Mouse (Mus musculus) liver, postnatal 0 days (tissue): Measurements from ENCODE around the gene Fbxl3. TPM values are rescaled to one million over a fixed set of nuclear protein-coding genes. Genes with fewer than 3 reads are reported as not detected.

Experiments used
- ATAC-seq: fragments of 200-750 bp; cut with Nextera tagmentation; 2 replicates; pipeline ENCODE4 v1.8.0; 2017; ENCODE audit warnings: mild to moderate bottlenecking, moderate library complexity
- DNase-seq: peaks from one replicate; pipeline ENCODE4 v3.0.0-alpha.2; 2016
- H3K27ac ChIP-seq: fragments of 300-500 bp; sonication (generic); 2 replicates; pipeline ENCODE4 v1.5.1; 2014; ENCODE audit warnings: antibody characterized with exemption, moderate library complexity, mild to moderate bottlenecking, low read depth
- H3K27me3 ChIP-seq: fragments of 300-500 bp; sonication (generic); 2 replicates; pipeline ENCODE4 v1.6.1; 2014; ENCODE audit warnings: low read length, control low read depth, mixed read lengths; ENCODE audit not compliant: insufficient read depth
- H3K36me3 ChIP-seq: fragments of 300-500 bp; sonication (generic); replicated peaks from 2 replicates; pipeline ENCODE4 v1.6.1; 2014; ENCODE audit warnings: mild to moderate bottlenecking, control low read depth, low read length, moderate library complexity, mixed read lengths; ENCODE audit not compliant: insufficient read depth
- H3K4me1 ChIP-seq: fragments of 300-500 bp; sonication (generic); 2 replicates; pipeline ENCODE4 v1.6.1; 2014; ENCODE audit warnings: antibody characterized with exemption, mild to moderate bottlenecking, control low read depth; ENCODE audit not compliant: insufficient read depth
- H3K4me2 ChIP-seq: fragments of 300-500 bp; sonication (generic); 2 replicates; pipeline ENCODE4 v1.6.1; 2014; ENCODE audit warnings: low read depth, mild to moderate bottlenecking, low read length, moderate library complexity, mixed read lengths
- H3K4me3 ChIP-seq: fragments of 300-500 bp; sonication (generic); 2 replicates; pipeline ENCODE4 v1.5.1; 2014; ENCODE audit warnings: low read depth, low read length
- H3K9ac ChIP-seq: fragments of 300-500 bp; sonication (generic); replicated peaks from 2 replicates; pipeline ENCODE4 v1.6.1; 2014; ENCODE audit warnings: mild to moderate bottlenecking, moderate library complexity
- H3K9me3 ChIP-seq: fragments of 300-500 bp; sonication (generic); 2 replicates; pipeline ENCODE4 v1.6.1; 2016; ENCODE audit warnings: mild to moderate bottlenecking, control low read depth, low read length, mixed read lengths
- CTCF ChIP-seq: sonication (generic); IDR thresholded peaks from 2 replicates; pipeline ENCODE4 v1.5.1; 2016; ENCODE audit warnings: antibody characterized with exemption, low read depth
- EP300 ChIP-seq: IDR thresholded peaks from 2 replicates; pipeline ENCODE4 v1.6.1; 2016; ENCODE audit warnings: antibody characterized with exemption, low read depth, mild to moderate bottlenecking
- WGBS: fragments of 180-500 bp; shearing (Covaris S2); extraction: QIAGEN DNeasy Blood & Tissue Kit; methylation state at CpG from one replicate; pipeline ENCODE4 v1.1.7; 2014; ENCODE audit not compliant: insufficient replicate concordance; 5-methylcytosine and 5-hydroxymethylcytosine counted together
- polyA plus RNA-seq: library from polyadenylated mRNA; unstranded; fragments of >200 nt; fragmentation: Nextera tagmentation; extraction: Ambion mirVana; gene quantifications from 2 replicates; pipeline ENCODE4 v1.2.1, GENCODE M21; 2015

Gene Fbxl3
- polyA plus RNA-seq, 1 experiment from 2014 or later = 10.7 TPM

- peak overlapping the region; percentile 12; the same call in 1 of the 2 replicates for H3K27ac ChIP-seq
- DNase-seq (peak; percentile 37), ATAC-seq (peak; percentile 76)
- 0 out of 2 replicates have a peak overlapping the region, but pooled peaks have one; percentile 8 for H3K4me3 ChIP-seq
- no peaks in the 10 kb centered on the region for H3K9me3 ChIP-seq
- H3K4me1 ChIP-seq = no peaks in the 10 kb centered on the region
- no peaks in the 10 kb centered on the region for H3K27me3 ChIP-seq
- peak overlapping the region; percentile 48 for H3K4me2 ChIP-seq
- WGBS = 42% methylated on average over 10 of the region's 10 CpGs
- H3K9ac ChIP-seq = no peak overlapping the region
- H3K36me3 ChIP-seq = no peaks in the 10 kb centered on the region
- TF ChIP-seq CTCF (no peak), EP300 (no peak; the same call in 1 of the 2 replicates)
These were observed 66.0 kb downstream of the Fbxl3 start for GRCm38 (mm10) chr14:103033271-103033823.

Other genes starting within 250 kb of the Fbxl3 start
- 2.6 and 3.4 TPM in 2 replicates for gene Kctd12, start 116.9 kb downstream of the Fbxl3 start, polyA plus RNA-seq
- gene Acod1, start 52.6 kb downstream of the Fbxl3 start, polyA plus RNA-seq = 0.09 TPM in 1 of 2 replicates, not detected in the other
- gene Cln5, start 29.4 kb downstream of the Fbxl3 start, polyA plus RNA-seq = 14.2 and 15.2 TPM in 2 replicates
- gene Mycbp2, start 247.2 kb upstream of the Fbxl3 start, polyA plus RNA-seq = 7.1 and 8.0 TPM in 2 replicates